Mouse (Mus musculus) liver, postnatal 0 days (tissue): ENCODE measurements around the gene Gm10644.

Experiments used
- CTCF ChIP-seq: sonication (generic); IDR thresholded peaks from 2 replicates; pipeline ENCODE4 v1.5.1; 2016; ENCODE audit warnings: antibody characterized with exemption, low read depth
- EP300 ChIP-seq: IDR thresholded peaks from 2 replicates; pipeline ENCODE4 v1.6.1; 2016; ENCODE audit warnings: antibody characterized with exemption, low read depth, mild to moderate bottlenecking

DNA sequence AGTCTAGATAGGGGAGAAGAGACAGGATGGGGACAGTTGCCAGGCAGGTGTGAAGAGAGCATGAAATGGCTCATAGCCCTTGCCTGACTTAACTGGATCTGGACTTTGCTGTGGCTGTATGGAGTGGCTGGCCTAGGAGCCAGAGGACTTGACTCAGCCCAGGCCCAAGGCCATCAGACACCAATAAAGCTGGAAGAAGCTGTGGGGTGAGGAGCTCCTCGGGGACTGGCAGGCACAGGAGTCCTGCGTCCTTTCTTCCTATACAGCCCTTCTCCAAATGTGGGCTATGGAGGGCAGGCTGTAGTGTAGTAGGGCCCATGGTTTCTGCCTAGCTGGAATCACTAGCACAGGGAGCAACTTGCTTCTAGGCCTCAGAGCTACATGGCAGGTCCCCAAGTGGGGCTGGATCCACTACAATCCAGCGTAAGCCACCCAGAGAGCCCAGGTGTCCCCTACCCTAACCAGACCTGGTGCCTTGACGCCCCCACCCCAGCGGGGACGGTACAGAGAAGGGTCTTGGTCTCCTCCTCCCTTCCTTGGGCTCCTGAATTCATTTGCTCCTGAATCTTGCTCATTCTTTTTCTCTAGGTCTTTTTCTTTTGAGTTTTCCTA, 13.8 kb downstream of the Gm10644 start:
- TF ChIP-seq CTCF = no peak
- TF ChIP-seq EP300 = no peak
